Mouse (Mus musculus): ENCODE measurements around the gene Ap2s1.
"Not testable (repeated sequence)": the region's sequence is repeated elsewhere in the genome, so short reads cannot be mapped to it uniquely, and the experiment has no call there.

Ap2s1 gene

GRCm38 (mm10) chr7:16738073-16738696, at the start of gene Ap2s1:
Ap2s1 (plus strand) TSS chr7:16738410.
- DNase-seq (ENCODE audit: low spot score in 2 of 2) = peak; percentile 95 to 96

- no peak for DNase-seq (ENCODE audit: low spot score in 2 of 2)
These were observed 49.0 kb upstream of the Ap2s1 start for GRCm38 (mm10) chr7:16689196-16689595.

- no peak for DNase-seq (ENCODE audit: low spot score in 2 of 2)
These were observed 43.2 kb upstream of the Ap2s1 start for GRCm38 (mm10) chr7:16695025-16695424.

- no peak for DNase-seq (ENCODE audit: low spot score in 2 of 2)
These were observed 39.2 kb upstream of the Ap2s1 start for GRCm38 (mm10) chr7:16699042-16699441.

- no peak for DNase-seq (ENCODE audit: low spot score in 2 of 2)
These were observed 37.6 kb upstream of the Ap2s1 start for GRCm38 (mm10) chr7:16700583-16700982.

- no peak for DNase-seq (ENCODE audit: low spot score in 2 of 2)
These were observed 31.8 kb upstream of the Ap2s1 start for GRCm38 (mm10) chr7:16706385-16706784.

- DNase-seq (ENCODE audit: low spot score in 2 of 2) = no peak
These were observed 30.0 kb upstream of the Ap2s1 start for GRCm38 (mm10) chr7:16708244-16708643.

GRCm38 (mm10) chr7:16710604-16711003, 27.6 kb upstream of the Ap2s1 start:
- no peak for DNase-seq (ENCODE audit: low spot score in 2 of 2)

GRCm38 (mm10) chr7:16712633-16713415, 25.4 kb upstream of the Ap2s1 start:
- no peak for DNase-seq (ENCODE audit: low spot score in 2 of 2)

- not testable (repeated sequence) for DNase-seq (ENCODE audit: low spot score in 2 of 2)
These were observed 21.6 kb upstream of the Ap2s1 start for GRCm38 (mm10) chr7:16716456-16717152.

- DNase-seq (ENCODE audit: low spot score in 2 of 2) = no peak
These were observed 16.6 kb upstream of the Ap2s1 start, which contains the start of gene Ceacam9 for GRCm38 (mm10) chr7:16721629-16722028. Ceacam9 (plus strand) TSS chr7:16721929.

- not testable (repeated sequence) for DNase-seq (ENCODE audit: low spot score in 2 of 2)
These were observed 15.7 kb upstream of the Ap2s1 start for GRCm38 (mm10) chr7:16722490-16722889.

- peak; percentile 44 to 76 for DNase-seq (ENCODE audit: low spot score in 2 of 2)
These were observed 9.4 kb upstream of the Ap2s1 start for GRCm38 (mm10) chr7:16728596-16729348.

- DNase-seq (ENCODE audit: low spot score in 2 of 2) = not testable (repeated sequence)
These were observed 8.6 kb upstream of the Ap2s1 start for GRCm38 (mm10) chr7:16729563-16729962.

- no peak for DNase-seq (ENCODE audit: low spot score in 2 of 2)
These were observed 7.4 kb upstream of the Ap2s1 start for GRCm38 (mm10) chr7:16730791-16731190.

- no peak for DNase-seq (ENCODE audit: low spot score in 2 of 2)
These were observed 6.3 kb upstream of the Ap2s1 start for GRCm38 (mm10) chr7:16731893-16732422.

- no peak for DNase-seq (ENCODE audit: low spot score in 2 of 2)
These were observed 571 bp upstream of the Ap2s1 start for GRCm38 (mm10) chr7:16737606-16738072.

- DNase-seq (ENCODE audit: low spot score in 2 of 2) = no peak
These were observed 920 bp downstream of the Ap2s1 start for GRCm38 (mm10) chr7:16739056-16739604.

GRCm38 (mm10) chr7:16745373-16745772, 7.2 kb downstream of the Ap2s1 start:
- DNase-seq (ENCODE audit: low spot score in 2 of 2) = no peak

GRCm38 (mm10) chr7:16746093-16746492, 7.9 kb downstream of the Ap2s1 start:
- no peak for DNase-seq (ENCODE audit: low spot score in 2 of 2)

- DNase-seq (ENCODE audit: low spot score in 2 of 2) = no peak
These were observed 9.4 kb downstream of the Ap2s1 start for GRCm38 (mm10) chr7:16747656-16748055.

All from urinary bladder, postnatal 4 days (tissue).